Mouse (Mus musculus) layer of hippocampus, postnatal 25 days (tissue): Measurements from ENCODE around the gene Apob. TPM values are rescaled to one million over a fixed set of nuclear protein-coding genes. Genes with fewer than 3 reads are reported as not detected.

Experiments used
- DNase-seq, 2 experiments: peaks; one replicate each; pipeline ENCODE4 v3.0.0; 2022; ENCODE audit warnings: mixed read lengths in 2 of 2, low spot score in 1 of 2; ENCODE audit errors: extremely low spot score in 1 of 2
- total RNA-seq, 2 experiments: library from RNA; stranded (reverse); gene quantifications; 2 replicates each; pipeline ENCODE4 v1.2.3; 2021

Gene Apob
- total RNA-seq, 2 experiments from 2014 or later = 0.05 TPM; not detected in 1

DNA sequence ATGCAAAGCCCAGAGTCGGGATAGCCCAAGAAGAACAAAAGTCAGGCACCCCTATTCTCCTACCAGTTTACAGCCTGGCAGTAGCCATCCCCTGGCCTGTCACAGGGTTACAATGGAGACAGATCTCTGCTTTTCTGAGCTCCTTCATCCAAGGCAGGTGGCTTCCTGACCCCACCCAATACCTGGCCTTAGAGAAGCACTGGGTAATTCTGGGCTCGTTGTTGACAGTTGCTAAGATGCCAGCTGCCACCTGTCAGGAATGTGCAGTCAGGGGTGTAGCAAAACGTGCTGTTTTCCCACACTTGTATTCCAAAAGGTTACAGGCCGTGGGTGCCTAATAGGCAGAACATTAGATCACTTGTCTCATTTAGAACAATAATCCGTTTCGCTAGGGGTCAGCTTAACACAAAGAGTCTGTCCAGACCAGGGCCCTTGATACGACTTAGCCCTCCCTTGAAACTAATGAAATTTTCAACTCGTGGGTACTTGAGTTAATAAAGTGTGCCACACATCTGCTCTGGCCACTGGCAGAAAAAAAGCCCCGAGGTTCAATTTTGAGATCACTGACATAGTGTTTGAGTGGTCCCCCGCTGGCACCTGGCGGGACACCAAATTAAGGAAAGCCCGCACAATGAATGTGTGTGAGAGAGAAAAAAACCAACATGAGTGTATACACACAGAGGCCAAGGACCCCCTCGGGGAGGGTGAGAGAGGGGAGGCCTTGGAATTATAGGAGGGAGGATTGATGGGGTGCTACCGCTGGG lies 54.3 kb downstream of the Apob start:
- no peak for DNase-seq

DNA sequence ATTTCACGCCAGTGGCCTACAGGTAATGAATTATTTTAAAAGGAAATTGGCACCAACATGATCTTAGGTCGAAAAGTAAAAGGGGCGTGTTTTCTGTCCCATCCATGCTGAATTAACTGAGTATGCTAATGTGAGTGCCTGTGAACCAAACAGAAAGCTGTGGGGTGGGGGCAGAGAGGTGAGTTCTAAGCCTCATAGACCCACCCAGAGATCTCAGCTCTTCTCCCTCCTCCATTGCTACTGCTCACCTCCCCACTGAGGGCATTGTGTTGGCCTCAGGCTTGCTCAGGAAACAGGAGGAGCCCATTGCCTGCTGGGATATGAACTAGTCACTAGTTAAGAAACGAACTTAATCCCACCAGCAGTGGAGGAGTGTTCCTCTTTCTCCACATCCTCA lies 54.9 kb downstream of the Apob start:
- no peak for DNase-seq

GRCm38 (mm10) chr12:8038081-8038730 lies 60.8 kb downstream of the Apob start:
- DNase-seq = no peak

- DNase-seq = no peak
Observed at GRCm38 (mm10) chr12:8042626-8043394, 65.4 kb downstream of the Apob start.

DNA sequence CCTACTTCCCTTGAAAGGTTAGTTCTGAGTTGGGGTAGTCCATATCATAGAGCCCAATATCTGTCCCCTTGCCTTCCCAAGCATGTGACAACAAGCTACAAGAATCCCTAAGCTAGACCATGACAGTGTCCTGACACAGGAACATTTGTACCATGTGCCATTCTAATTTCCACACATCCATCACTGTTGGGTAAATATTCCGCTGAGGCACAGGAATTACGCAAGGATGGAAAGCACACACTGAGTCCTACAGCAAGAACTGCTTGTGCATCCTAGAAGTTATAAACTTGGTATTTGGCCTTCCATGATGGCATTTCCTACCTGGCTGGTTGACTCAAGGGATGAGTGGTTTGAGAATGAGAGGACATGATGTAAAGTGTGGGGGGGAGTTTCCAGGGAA lies 69.6 kb downstream of the Apob start:
- DNase-seq = no peak

DNA sequence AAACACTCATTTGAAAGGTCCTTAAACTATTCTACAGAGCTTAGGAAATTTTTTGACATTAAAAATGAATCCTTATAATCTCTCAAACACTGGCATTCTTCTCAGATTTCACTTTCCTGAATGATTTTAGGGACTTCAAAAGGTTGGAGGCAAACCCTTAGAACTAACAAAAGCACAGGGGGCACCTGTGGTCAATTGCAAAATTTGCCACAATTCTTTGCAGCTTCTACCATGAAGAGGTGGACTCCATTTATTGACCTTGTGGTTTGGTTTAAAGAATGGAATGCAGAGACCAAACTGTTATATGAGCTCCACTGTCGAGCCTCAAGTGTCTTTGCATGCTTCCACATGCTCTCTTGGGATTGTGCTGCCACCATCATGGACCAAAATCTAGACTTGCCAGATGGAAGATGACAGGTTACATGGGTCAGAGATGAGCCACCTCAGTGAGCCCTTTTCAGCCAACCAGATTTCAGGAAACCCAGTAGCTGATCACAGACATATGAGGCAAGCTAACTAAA lies 70.4 kb downstream of the Apob start:
- no peak for DNase-seq

- no peak for DNase-seq
Observed at GRCm38 (mm10) chr12:8056001-8056640, 78.7 kb downstream of the Apob start.

- peak; percentile 72 to 90 for DNase-seq
Observed at GRCm38 (mm10) chr12:8059576-8059975, 82.1 kb downstream of the Apob start.

- DNase-seq = no peak
Observed at GRCm38 (mm10) chr12:8063363-8064065, 86.1 kb downstream of the Apob start.

Other genes with a start within 250 kb of the Apob start
- gene Ldah, start 230.5 kb downstream of the Apob start, total RNA-seq = 10 to 100 TPM; 40.5 to 44.6 TPM